In the genomic region with DNA sequence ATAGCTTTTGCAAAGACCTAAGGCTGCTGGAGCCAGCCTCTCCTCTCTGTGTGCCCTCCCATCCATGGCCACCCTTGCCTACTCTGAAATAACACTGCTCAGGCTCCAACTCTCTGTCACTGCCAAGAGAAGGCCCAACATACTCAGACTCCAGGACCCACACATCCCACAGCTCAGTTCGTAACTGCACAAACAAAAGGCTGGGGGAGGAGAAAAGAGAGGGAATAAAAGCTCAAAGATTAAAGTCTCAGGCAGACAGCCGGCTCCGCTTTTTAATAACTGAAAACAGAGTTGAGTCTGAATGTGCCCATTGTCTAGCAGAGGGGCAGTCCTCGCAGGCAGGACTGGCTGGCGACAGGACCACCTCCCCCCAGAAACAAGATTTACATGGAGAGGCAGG, we compare ENCODE assay signal across 15 mouse cellular contexts. TPM values are rescaled to one million over a fixed set of nuclear protein-coding genes. Genes with fewer than 3 reads are reported as not detected.
DNase-seq lines count a peak whose midpoint lies in the region; ATAC-seq and TF ChIP-seq lines count a peak whose summit lies in the region.
"Had no signal": no experiment of that assay in that cellular context is flagged by ENCODE, and none has a peak within 500 bp of the region (broad histone marks: within the 10 kb centered on the region; RNA-seq: fewer than 3 reads in every experiment).

No protein-coding gene starts in this region.

- H3K27ac ChIP-seq in midbrain, embryonic 10.5 days (replicated peaks): peak overlapping the region; percentile 73
- H3K27ac ChIP-seq in midbrain, embryonic 16.5 days (ENCODE audit: low read length): no peak overlapping the region
- peak overlapping the region; percentile 50 for H3K27ac ChIP-seq in hindbrain, embryonic 12.5 days
- H3K27ac ChIP-seq in stomach, postnatal 0 days (replicated peaks): 0 out of 2 replicates have a peak overlapping the region, but pooled peaks have one; percentile 24
- H3K27ac ChIP-seq: heart, embryonic 10.5 days; neural tube, embryonic 13.5 days had no signal

- ATAC-seq in midbrain, embryonic 16.5 days: no peak
- peak; percentile 50; the same call in 1 of the 2 replicates for ATAC-seq in hindbrain, embryonic 12.5 days (ENCODE audit: low FRiP score)
- no peak for ATAC-seq in stomach, postnatal 0 days (ENCODE audit: low FRiP score, low TSS enrichment)
- ATAC-seq in monocyte, adult 5-6 weeks (replicated peaks; ENCODE audit: insufficient number of reproducible peaks, low FRiP score, low TSS enrichment, poor library complexity, severe bottlenecking): no peak

- no peak for TF ChIP-seq EP300 in stomach, postnatal 0 days (optimal IDR thresholded peaks at IDR 0.05)

- intact Hi-C loops in gastrocnemius, postnatal 14 days (cut with DNase I; ENCODE audit: low total_unique reads): no loop called here

- DNase-seq in embryo, embryonic 10.5 days (ENCODE audit: low spot score): peak; percentile 43
- DNase-seq in embryo, embryonic 9.5 days (ENCODE audit: extremely low spot score): no peak
- DNase-seq in midbrain, embryonic 10.5 days (ENCODE audit: low spot score): peak; percentile 20
- DNase-seq in stomach, postnatal 0 days (ENCODE audit: low spot score): no peak
- DNase-seq in gastrocnemius, postnatal 14 days: no peak
- DNase-seq: cerebellum, postnatal 25 days; left cerebral cortex, postnatal 4 days; lung, postnatal 36 days; right cerebral cortex, postnatal 14 days; thymus, postnatal 4 days had no signal

- H3K9me3 ChIP-seq in midbrain, embryonic 10.5 days (replicated peaks): no peaks in the 10 kb centered on the region
- H3K9me3 ChIP-seq in midbrain, embryonic 16.5 days (replicated peaks; ENCODE audit: control insufficient read depth, low read length, poor library complexity, severe bottlenecking): no peaks in the 10 kb centered on the region
- H3K9me3 ChIP-seq in hindbrain, embryonic 12.5 days (replicated peaks): no peaks in the 10 kb centered on the region
- no peaks in the 10 kb centered on the region for H3K9me3 ChIP-seq in stomach, postnatal 0 days (ENCODE audit: control insufficient read depth, low read length)
- H3K9me3 ChIP-seq: heart, embryonic 10.5 days; neural tube, embryonic 13.5 days had no signal

- no peaks in the 10 kb centered on the region for H3K27me3 ChIP-seq in midbrain, embryonic 10.5 days (ENCODE audit: low read depth, poor library complexity, severe bottlenecking)
- H3K27me3 ChIP-seq in midbrain, embryonic 16.5 days (ENCODE audit: control insufficient read depth, insufficient read depth, low read depth, low read length): no peaks in the 10 kb centered on the region
- H3K27me3 ChIP-seq in hindbrain, embryonic 12.5 days: no peaks in the 10 kb centered on the region
- no peaks in the 10 kb centered on the region for H3K27me3 ChIP-seq in stomach, postnatal 0 days (ENCODE audit: control insufficient read depth, insufficient read depth, low read length)
- H3K27me3 ChIP-seq: neural tube, embryonic 13.5 days had no signal

- no peak for TF ChIP-seq CTCF in stomach, postnatal 0 days (IDR thresholded peaks at IDR 0.05; ENCODE audit: low read depth)

- no peaks in the 10 kb centered on the region for H3K36me3 ChIP-seq in midbrain, embryonic 10.5 days
- H3K36me3 ChIP-seq in midbrain, embryonic 16.5 days (ENCODE audit: control insufficient read depth, insufficient read depth, low read length): no peaks in the 10 kb centered on the region
- no peaks in the 10 kb centered on the region for H3K36me3 ChIP-seq in hindbrain, embryonic 12.5 days
- H3K36me3 ChIP-seq in stomach, postnatal 0 days (ENCODE audit: control insufficient read depth, insufficient read depth, low read length): no peaks in the 10 kb centered on the region
- H3K36me3 ChIP-seq: heart, embryonic 10.5 days; neural tube, embryonic 13.5 days had no signal

- WGBS in midbrain, embryonic 10.5 days: 12% methylated on average over 5 of the region's 5 CpGs
- WGBS in midbrain, embryonic 16.5 days: 8% methylated on average over 5 of the region's 5 CpGs
- WGBS in hindbrain, embryonic 12.5 days: 11% methylated on average over 5 of the region's 5 CpGs
- WGBS in stomach, postnatal 0 days: 49% methylated on average over 5 of the region's 5 CpGs

- no peak overlapping the region for H3K4me2 ChIP-seq in midbrain, embryonic 16.5 days (ENCODE audit: low read length)
- no peak overlapping the region for H3K4me2 ChIP-seq in hindbrain, embryonic 12.5 days (replicated peaks)
- H3K4me2 ChIP-seq in stomach, postnatal 0 days (replicated peaks; ENCODE audit: low read depth): no peak overlapping the region
- H3K4me2 ChIP-seq: neural tube, embryonic 13.5 days had no signal

- 0 out of 2 replicates have a peak overlapping the region, but pooled peaks have one; percentile 2 for H3K4me3 ChIP-seq in midbrain, embryonic 10.5 days
- H3K4me3 ChIP-seq in midbrain, embryonic 16.5 days (ENCODE audit: low read depth, low read length): no peak overlapping the region
- H3K4me3 ChIP-seq in hindbrain, embryonic 12.5 days: no peak overlapping the region
- H3K4me3 ChIP-seq in stomach, postnatal 0 days (ENCODE audit: low read depth, low read length): no peak overlapping the region
- H3K4me3 ChIP-seq: heart, embryonic 10.5 days; neural tube, embryonic 13.5 days had no signal

- peaks cover 20% of the 10 kb centered on the region for H3K4me1 ChIP-seq in midbrain, embryonic 10.5 days
- H3K4me1 ChIP-seq in midbrain, embryonic 16.5 days (ENCODE audit: control insufficient read depth, insufficient read depth, low read length): no peaks in the 10 kb centered on the region
- peaks cover 22% of the 10 kb centered on the region for H3K4me1 ChIP-seq in hindbrain, embryonic 12.5 days
- 0 out of 2 replicates have a peak, but pooled peaks cover 3% of the 10 kb centered on the region for H3K4me1 ChIP-seq in stomach, postnatal 0 days (replicated peaks; ENCODE audit: control insufficient read depth, insufficient read depth)

- no peak overlapping the region for H3K9ac ChIP-seq in midbrain, embryonic 16.5 days (ENCODE audit: low read depth, low read length)
- no peak overlapping the region for H3K9ac ChIP-seq in hindbrain, embryonic 12.5 days
- H3K9ac ChIP-seq in stomach, postnatal 0 days (ENCODE audit: low read length): no peak overlapping the region
- H3K9ac ChIP-seq: neural tube, embryonic 13.5 days had no signal

RNA-seq across cellular contexts. Expression of a gene that starts 36.8 kb away (rescaled TPM):
- polyA plus RNA-seq in midbrain, embryonic 10.5 days (2016; fragmentation: Nextera tagmentation; extraction: Ambion mirVana): 41.8 and 44.3 TPM in 2 replicates
- polyA plus RNA-seq in midbrain, embryonic 16.5 days (2015; fragmentation: Nextera tagmentation; extraction: Ambion mirVana): 25.3 and 26.3 TPM in 2 replicates
- polyA plus RNA-seq in hindbrain, embryonic 12.5 days (2016; fragmentation: Nextera tagmentation; extraction: Ambion mirVana): 27.9 and 28.8 TPM in 2 replicates
- 19.5 and 20.6 TPM in 2 replicates for polyA plus RNA-seq in stomach, postnatal 0 days (2015; fragmentation: Nextera tagmentation; extraction: Ambion mirVana)
- total RNA-seq in monocyte, adult 5-6 weeks (2017): 7.5 to 11.4 TPM (median 8.0 TPM) in 3 replicates
- 1 to 10 TPM; 6.4 to 7.5 TPM for total RNA-seq in gastrocnemius, postnatal 14 days (2021)

RNA-seq across cellular contexts. Expression of a gene that starts 55.7 kb away (rescaled TPM):
- polyA plus RNA-seq in midbrain, embryonic 10.5 days (2016; fragmentation: Nextera tagmentation; extraction: Ambion mirVana): 180 and 192 TPM in 2 replicates
- 92.6 and 92.7 TPM in 2 replicates for polyA plus RNA-seq in midbrain, embryonic 16.5 days (2015; fragmentation: Nextera tagmentation; extraction: Ambion mirVana)
- polyA plus RNA-seq in hindbrain, embryonic 12.5 days (2016; fragmentation: Nextera tagmentation; extraction: Ambion mirVana): 111 and 117 TPM in 2 replicates
- 35.2 and 37.9 TPM in 2 replicates for polyA plus RNA-seq in stomach, postnatal 0 days (2015; fragmentation: Nextera tagmentation; extraction: Ambion mirVana)
- total RNA-seq in monocyte, adult 5-6 weeks (2017): 44.6 to 62.5 TPM (median 55.5 TPM) in 3 replicates
- 10 to 100 TPM; 23.3 to 26.5 TPM for total RNA-seq in gastrocnemius, postnatal 14 days (2021)

Comparison
In these comparisons a context has a peak if more than half of its experiments do, and no peak if none do; other contexts are left out.
1. DNase-seq: peak in embryo, embryonic 10.5 days (single experiment) and midbrain, embryonic 10.5 days (single experiment); none in embryo, embryonic 9.5 days (single experiment), stomach, postnatal 0 days (single experiment) and gastrocnemius, postnatal 14 days (single experiment).